Mouse (Mus musculus) stomach, postnatal 0 days (tissue): ENCODE data around the gene Strbp. TPM values are rescaled to one million over a fixed set of nuclear protein-coding genes. Genes with fewer than 3 reads are reported as not detected.

Experiments used
- ATAC-seq: fragments of 200-750 bp; cut with Nextera tagmentation; 2 replicates; pipeline ENCODE4 v1.8.0; 2017; ENCODE audit not compliant: low FRiP score, low TSS enrichment
- DNase-seq: peaks from one replicate; pipeline ENCODE4 v3.0.0-alpha.2; 2016; ENCODE audit warnings: low spot score
- H3K27ac ChIP-seq: fragments of 300-500 bp; sonication (generic); replicated peaks from 2 replicates; pipeline ENCODE4 v1.5.1; 2014; ENCODE audit warnings: mild to moderate bottlenecking, control low read depth
- H3K27me3 ChIP-seq: fragments of 300-500 bp; sonication (generic); 2 replicates; pipeline ENCODE4 v1.6.1; 2014; ENCODE audit warnings: low read length; ENCODE audit not compliant: control insufficient read depth, insufficient read depth
- H3K36me3 ChIP-seq: fragments of 300-500 bp; sonication (generic); 2 replicates; pipeline ENCODE4 v1.6.1; 2014; ENCODE audit warnings: low read length, mixed read lengths; ENCODE audit not compliant: control insufficient read depth, insufficient read depth
- H3K4me1 ChIP-seq: fragments of 300-500 bp; sonication (generic); replicated peaks from 2 replicates; pipeline ENCODE4 v1.6.1; 2014; ENCODE audit warnings: antibody characterized with exemption; ENCODE audit not compliant: control insufficient read depth, insufficient read depth
- H3K4me2 ChIP-seq: fragments of 300-500 bp; sonication (generic); replicated peaks from 2 replicates; pipeline ENCODE4 v1.6.1; 2014; ENCODE audit warnings: low read depth, mild to moderate bottlenecking, control low read depth, moderate library complexity
- H3K4me3 ChIP-seq: fragments of 300-500 bp; sonication (generic); 2 replicates; pipeline ENCODE4 v1.5.1; 2014; ENCODE audit warnings: low read depth, low read length, control low read depth
- H3K9ac ChIP-seq: fragments of 300-500 bp; sonication (generic); 2 replicates; pipeline ENCODE4 v1.6.1; 2014; ENCODE audit warnings: mild to moderate bottlenecking, low read length, control low read depth, mixed read lengths
- H3K9me3 ChIP-seq: fragments of 300-500 bp; sonication (generic); 2 replicates; pipeline ENCODE4 v1.6.1; 2016; ENCODE audit warnings: low read length; ENCODE audit not compliant: control insufficient read depth
- CTCF ChIP-seq: IDR thresholded peaks from 2 replicates; pipeline ENCODE4 v1.5.1; 2016; ENCODE audit warnings: antibody characterized with exemption, low read depth, mild to moderate bottlenecking, moderate library complexity
- EP300 ChIP-seq: optimal IDR thresholded peaks from 2 replicates; pipeline ENCODE3; 2016; ENCODE audit warnings: antibody characterized with exemption
- WGBS: fragments of 180-500 bp; shearing (Covaris S2); extraction: QIAGEN DNeasy Blood & Tissue Kit; methylation state at CpG from one replicate; pipeline ENCODE4 v1.1.7; 2014; 5-methylcytosine and 5-hydroxymethylcytosine counted together
- polyA plus RNA-seq: library from polyadenylated mRNA; unstranded; fragments of >200 nt; fragmentation: Nextera tagmentation; extraction: Ambion mirVana; gene quantifications from 2 replicates; pipeline ENCODE4 v1.2.1, GENCODE M21; 2015

The Strbp gene
- polyA plus RNA-seq, 1 experiment from 2014 or later, result 29.2 TPM

GRCm38 (mm10) chr2:37713100-37713499, 9.4 kb upstream of the Strbp start:
- 49% methylated on average over 3 of the region's 3 CpGs for WGBS

GRCm38 (mm10) chr2:37708835-37709234, 5.2 kb upstream of the Strbp start:
- Histone ChIP-seq H3K4me3 (no peak overlapping the region), H3K27ac (peak overlapping the region; percentile 73), H3K9me3 (no peaks in the 10 kb centered on the region), H3K9ac (no peak overlapping the region), H3K36me3 (no peaks in the 10 kb centered on the region), H3K27me3 (no peaks in the 10 kb centered on the region), H3K4me1 (no peaks in the 10 kb centered on the region), H3K4me2 (no peak overlapping the region)
- WGBS, result 63% methylated on average over 3 of the region's 3 CpGs
- peak; percentile 27 for DNase-seq
- ATAC-seq, result peak; percentile 90
- TF ChIP-seq EP300 (no peak), CTCF (no peak)

More at GRCm38 (mm10) chr2:37713100-37713499, 9.4 kb upstream of the Strbp start:
- Histone ChIP-seq H3K36me3 (no peaks in the 10 kb centered on the region), H3K4me1 (no peaks in the 10 kb centered on the region), H3K27ac (0 out of 2 replicates have a peak overlapping the region, but pooled peaks have one; percentile 18), H3K27me3 (no peaks in the 10 kb centered on the region), H3K4me2 (no peak overlapping the region), H3K4me3 (no peak overlapping the region), H3K9me3 (no peaks in the 10 kb centered on the region), H3K9ac (no peak overlapping the region)
- no peak for TF ChIP-seq EP300
- TF ChIP-seq CTCF, result no peak
- DNase-seq (peak; percentile 50), ATAC-seq (peak; percentile 84)

GRCm38 (mm10) chr2:37704141-37704760, 592 bp upstream of the Strbp start:
- ATAC-seq, result no peak
- 16% methylated on average over 4 of the region's 4 CpGs for WGBS
- no peaks in the 10 kb centered on the region for H3K36me3 ChIP-seq

GRCm38 (mm10) chr2:37702301-37703172, 1.1 kb downstream of the Strbp start:
- Histone ChIP-seq H3K4me2 (peak overlapping the region; percentile 96), H3K27ac (peak overlapping the region; percentile 97), H3K9ac (peak overlapping the region; percentile 86), H3K9me3 (no peaks in the 10 kb centered on the region), H3K36me3 (no peaks in the 10 kb centered on the region), H3K4me1 (no peaks in the 10 kb centered on the region), H3K4me3 (peak overlapping the region; percentile 93), H3K27me3 (no peaks in the 10 kb centered on the region)
- ATAC-seq (peak; percentile 52), DNase-seq (peak; percentile 53)
- 1% methylated on average over 56 of the region's 70 CpGs for WGBS
- TF ChIP-seq EP300, result no peak
- no peak for TF ChIP-seq CTCF

More at GRCm38 (mm10) chr2:37704141-37704760, 592 bp upstream of the Strbp start:
- Histone ChIP-seq H3K27ac (peak overlapping the region; percentile 88), H3K4me2 (peak overlapping the region; percentile 96), H3K9ac (peak overlapping the region; percentile 86; the same call in 1 of the 2 replicates), H3K4me3 (peak overlapping the region; percentile 93), H3K4me1 (no peaks in the 10 kb centered on the region), H3K27me3 (no peaks in the 10 kb centered on the region), H3K9me3 (no peaks in the 10 kb centered on the region)
- TF ChIP-seq CTCF (no peak), EP300 (no peak)
- no peak for DNase-seq

- Histone ChIP-seq H3K9ac (no peak overlapping the region), H3K4me3 (no peak overlapping the region), H3K4me2 (no peak overlapping the region), H3K27ac (no peak overlapping the region), H3K4me1 (no peaks in the 10 kb centered on the region), H3K27me3 (no peaks in the 10 kb centered on the region), H3K9me3 (no peaks in the 10 kb centered on the region), H3K36me3 (no peaks in the 10 kb centered on the region)
- no peak for DNase-seq
- WGBS, result 52% methylated on average over 3 of the region's 3 CpGs
- ATAC-seq, result no peak
- TF ChIP-seq EP300 (no peak), CTCF (0 out of 2 replicates have a peak, but pooled peaks have one; percentile 7)
Observed at GRCm38 (mm10) chr2:37689064-37689615, 14.5 kb downstream of the Strbp start.
